Mouse (Mus musculus) bone marrow macrophage, adult 2 months (primary cell): Measurements from ENCODE around the gene Tmtc2.

Experiments
- CTCF ChIP-seq: IDR thresholded peaks from 2 replicates; pipeline ENCODE4 v1.5.1; 2012; ENCODE audit warnings: low read depth, mild to moderate bottlenecking, low read length, moderate library complexity
- POLR2A ChIP-seq: IDR thresholded peaks from 2 replicates; pipeline ENCODE4 v1.6.1; 2012; ENCODE audit warnings: mild to moderate bottlenecking, low read depth, low read length, borderline replicate concordance

- TF ChIP-seq POLR2A = no peak
- no peak for TF ChIP-seq CTCF
Measured at GRCm38 (mm10) chr10:105453441-105453840, 120.8 kb downstream of the Tmtc2 start.
